Mouse (Mus musculus) spleen, adult 2 months (tissue): ENCODE results near the gene Unc93a.
"Not testable (repeated sequence)": the region's sequence is repeated elsewhere in the genome, so short reads cannot be mapped to it uniquely, and the experiment has no call there.

ENCODE experiments used
- CTCF ChIP-seq: fragments of 200-500 bp; IDR thresholded peaks from 2 replicates; pipeline ENCODE4 v1.5.1; 2011; ENCODE audit warnings: mild to moderate bottlenecking, inconsistent platforms; ENCODE audit not compliant: insufficient read depth, insufficient read length, insufficient replicate concordance; ENCODE audit errors: extremely low read depth
- POLR2A ChIP-seq: fragments of 200-500 bp; IDR thresholded peaks from 2 replicates; pipeline ENCODE4 v1.6.1; 2011; ENCODE audit warnings: low read depth, low read length, inconsistent platforms

- TF ChIP-seq POLR2A, CTCF: not testable (repeated sequence)
Measured at GRCm38 (mm10) chr17:13180491-13180890, 48.9 kb upstream of the Unc93a start.
